Mouse (Mus musculus) hindbrain, postnatal 0 days (tissue): ENCODE data around the gene Ptgr1. TPM values are rescaled to one million over a fixed set of nuclear protein-coding genes. Genes with fewer than 3 reads are reported as not detected.

Experiments used
- ATAC-seq: fragments of 200-750 bp; cut with Nextera tagmentation; 2 replicates; pipeline ENCODE4 v1.8.0; 2017; ENCODE audit warnings: mild to moderate bottlenecking, moderate TSS enrichment, moderate library complexity
- DNase-seq: peaks from one replicate; pipeline ENCODE4 v3.0.0-alpha.2; 2015; ENCODE audit warnings: low spot score
- H3K27ac ChIP-seq: fragments of 300-500 bp; sonication (generic); 2 replicates; pipeline ENCODE4 v1.5.1; 2014; ENCODE audit warnings: mild to moderate bottlenecking
- H3K27me3 ChIP-seq: fragments of 300-500 bp; sonication (generic); 2 replicates; pipeline ENCODE4 v1.6.1; 2014; ENCODE audit warnings: low read length, mixed read lengths; ENCODE audit not compliant: insufficient read depth
- H3K36me3 ChIP-seq: fragments of 300-500 bp; sonication (generic); 2 replicates; pipeline ENCODE4 v1.6.1; 2014; ENCODE audit warnings: low read length, mixed read lengths; ENCODE audit not compliant: insufficient read depth
- H3K4me1 ChIP-seq: fragments of 300-500 bp; sonication (generic); 2 replicates; pipeline ENCODE4 v1.6.1; 2014; ENCODE audit warnings: antibody characterized with exemption, low read length, mixed read lengths; ENCODE audit not compliant: insufficient read depth
- H3K4me2 ChIP-seq: fragments of 300-500 bp; sonication (generic); 2 replicates; pipeline ENCODE4 v1.6.1; 2014; ENCODE audit warnings: low read depth, mild to moderate bottlenecking, low read length, moderate library complexity, mixed read lengths
- H3K4me3 ChIP-seq: fragments of 300-500 bp; sonication (generic); 2 replicates; pipeline ENCODE4 v1.5.1; 2014; ENCODE audit warnings: low read length
- H3K9ac ChIP-seq: fragments of 300-500 bp; sonication (generic); replicated peaks from 2 replicates; pipeline ENCODE4 v1.6.1; 2014; ENCODE audit warnings: mild to moderate bottlenecking, low read length, moderate library complexity, mixed read lengths
- H3K9me3 ChIP-seq: fragments of 300-500 bp; sonication (generic); 2 replicates; pipeline ENCODE4 v1.6.1; 2016; ENCODE audit warnings: low read length, mixed read lengths
- CTCF ChIP-seq: IDR thresholded peaks from 2 replicates; pipeline ENCODE4 v1.5.1; 2016; ENCODE audit warnings: antibody characterized with exemption, control low read depth, low read depth
- WGBS: fragments of 180-500 bp; shearing (Covaris S2); extraction: QIAGEN DNeasy Blood & Tissue Kit; methylation state at CpG from one replicate; pipeline ENCODE4 v1.1.7; 2014; 5-methylcytosine and 5-hydroxymethylcytosine counted together
- polyA plus RNA-seq: library from polyadenylated mRNA; unstranded; fragments of >200 nt; fragmentation: Nextera tagmentation; extraction: Ambion mirVana; gene quantifications from 2 replicates; pipeline ENCODE4 v1.2.1, GENCODE M21; 2015
- total RNA-seq: library from RNA; depleted of rRNA; stranded (reverse); fragments of >200 nt; gene quantifications from 2 replicates; pipeline ENCODE4 v1.2.3, GENCODE M21; 2014

The Ptgr1 gene
- total and polyA plus RNA-seq, 2 experiments from 2014 or later, result 1.3 to 5.6 TPM

DNA sequence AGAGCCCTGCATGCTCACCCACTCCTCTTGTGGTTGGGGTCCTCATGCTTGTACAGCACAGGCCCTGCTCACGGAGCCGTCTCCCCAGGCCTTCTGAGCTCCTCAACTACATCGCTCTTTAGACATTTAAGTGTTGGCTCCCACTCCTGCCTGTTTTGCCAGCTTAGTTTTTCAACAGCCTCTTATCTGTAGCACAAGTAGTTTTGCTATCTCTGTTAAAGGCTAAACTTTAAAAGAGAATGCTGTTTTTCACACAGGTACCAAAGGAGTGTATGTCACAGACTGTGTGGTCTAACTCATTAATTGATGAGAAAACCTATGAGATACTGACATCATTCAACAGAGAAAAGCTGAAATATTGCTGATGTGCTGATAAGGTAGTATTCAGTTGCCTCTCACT is 24.5 kb upstream of the Ptgr1 start:
- no peak for TF ChIP-seq CTCF
- 58% methylated on average over 3 of the region's 3 CpGs for WGBS
- H3K4me2 ChIP-seq, result no peak overlapping the region
- H3K36me3 ChIP-seq, result no peaks in the 10 kb centered on the region; the same call in 1 of the 2 replicates
- no peak overlapping the region for H3K4me3 ChIP-seq
- H3K27me3 ChIP-seq, result no peaks in the 10 kb centered on the region
- H3K4me1 ChIP-seq, result no peaks in the 10 kb centered on the region
- no peak for DNase-seq
- H3K9ac ChIP-seq, result no peak overlapping the region
- no peaks in the 10 kb centered on the region for H3K9me3 ChIP-seq
- H3K27ac ChIP-seq, result no peak overlapping the region
- ATAC-seq, result no peak

DNA sequence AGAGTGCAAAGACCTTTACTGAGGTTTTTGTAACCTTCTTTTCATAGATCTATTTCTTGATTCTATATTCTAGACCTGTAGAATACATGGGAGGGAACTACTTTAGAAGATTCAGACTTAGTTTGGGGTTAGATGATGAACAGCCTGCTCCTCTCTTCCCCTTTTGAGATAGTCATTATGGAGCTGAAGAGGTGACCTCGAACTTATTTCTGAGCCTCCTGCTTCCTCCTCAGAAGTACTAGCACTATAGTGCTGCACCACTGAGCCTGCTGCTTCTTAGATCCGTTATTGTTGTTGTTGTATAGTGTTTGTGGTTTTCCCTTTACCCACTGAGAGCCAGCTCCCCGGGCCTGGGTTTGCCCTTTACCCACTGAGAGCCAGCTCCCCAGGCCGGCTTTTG is 22.8 kb upstream of the Ptgr1 start:
- 65% methylated on average over 4 of the region's 4 CpGs for WGBS
- Histone ChIP-seq H3K27me3 (no peaks in the 10 kb centered on the region), H3K4me3 (no peak overlapping the region), H3K36me3 (no peaks in the 10 kb centered on the region; the same call in 1 of the 2 replicates), H3K9me3 (no peaks in the 10 kb centered on the region), H3K4me2 (no peak overlapping the region), H3K27ac (no peak overlapping the region), H3K4me1 (peaks cover 3% of the 10 kb centered on the region; the same call in 1 of the 2 replicates), H3K9ac (no peak overlapping the region)
- ATAC-seq (no peak), DNase-seq (no peak)
- no peak for TF ChIP-seq CTCF

DNA sequence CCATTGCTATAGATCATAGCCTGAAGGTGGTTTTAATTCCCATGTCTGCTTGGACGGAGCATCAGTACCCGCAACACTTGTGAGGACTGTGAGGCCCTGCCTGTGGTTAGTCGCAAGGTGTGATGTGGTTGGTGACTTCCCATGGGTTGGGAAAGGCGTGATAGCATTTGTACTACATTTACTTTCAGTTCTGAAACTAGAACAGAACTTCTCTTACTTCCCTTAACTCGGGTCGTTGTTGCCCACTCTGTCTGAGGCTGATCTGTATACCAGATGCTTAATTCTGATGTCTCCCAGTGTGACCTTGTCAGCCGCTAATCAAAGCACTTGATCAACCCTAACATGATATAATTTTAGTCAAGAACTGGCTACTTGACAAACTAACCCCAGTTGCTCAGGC is 22.3 kb upstream of the Ptgr1 start:
- 92% methylated on average over 7 of the region's 7 CpGs for WGBS
- H3K4me2 ChIP-seq, result no peak overlapping the region
- DNase-seq (no peak), ATAC-seq (no peak)
- H3K4me1 ChIP-seq, result peaks cover 7% of the 10 kb centered on the region; the same call in 1 of the 2 replicates
- H3K9ac ChIP-seq, result no peak overlapping the region
- no peak for TF ChIP-seq CTCF
- no peak overlapping the region for H3K4me3 ChIP-seq
- no peaks in the 10 kb centered on the region for H3K9me3 ChIP-seq
- no peak overlapping the region for H3K27ac ChIP-seq
- no peaks in the 10 kb centered on the region for H3K27me3 ChIP-seq
- no peaks in the 10 kb centered on the region; the same call in 1 of the 2 replicates for H3K36me3 ChIP-seq

DNA sequence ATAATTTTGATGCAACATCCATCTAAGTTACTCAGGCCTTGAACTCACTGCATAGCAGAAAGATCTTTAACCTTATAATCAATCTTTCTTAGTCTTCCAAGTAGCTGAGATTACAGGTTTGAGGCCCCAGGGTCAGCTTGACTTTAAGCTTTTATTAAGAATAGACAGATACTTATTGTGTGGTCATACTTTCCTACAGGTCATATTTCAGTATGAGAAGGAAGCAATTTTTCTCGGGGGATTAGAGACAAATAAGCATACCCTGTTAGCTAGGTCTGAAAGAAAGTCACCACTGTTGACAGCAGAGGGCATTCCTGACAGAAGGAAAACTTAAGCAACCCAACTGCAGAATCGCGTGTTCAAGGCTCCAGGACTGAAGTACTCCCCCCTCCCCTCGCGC is 21.1 kb upstream of the Ptgr1 start:
- no peak overlapping the region for H3K4me2 ChIP-seq
- H3K36me3 ChIP-seq, result no peaks in the 10 kb centered on the region
- no peaks in the 10 kb centered on the region for H3K9me3 ChIP-seq
- no peak overlapping the region for H3K9ac ChIP-seq
- TF ChIP-seq CTCF, result no peak
- no peaks in the 10 kb centered on the region for H3K27me3 ChIP-seq
- WGBS, result 86% methylated on average over 5 of the region's 5 CpGs
- DNase-seq (no peak), ATAC-seq (no peak)
- peaks cover 11% of the 10 kb centered on the region; the same call in 1 of the 2 replicates for H3K4me1 ChIP-seq
- H3K4me3 ChIP-seq, result no peak overlapping the region
- H3K27ac ChIP-seq, result no peak overlapping the region

DNA sequence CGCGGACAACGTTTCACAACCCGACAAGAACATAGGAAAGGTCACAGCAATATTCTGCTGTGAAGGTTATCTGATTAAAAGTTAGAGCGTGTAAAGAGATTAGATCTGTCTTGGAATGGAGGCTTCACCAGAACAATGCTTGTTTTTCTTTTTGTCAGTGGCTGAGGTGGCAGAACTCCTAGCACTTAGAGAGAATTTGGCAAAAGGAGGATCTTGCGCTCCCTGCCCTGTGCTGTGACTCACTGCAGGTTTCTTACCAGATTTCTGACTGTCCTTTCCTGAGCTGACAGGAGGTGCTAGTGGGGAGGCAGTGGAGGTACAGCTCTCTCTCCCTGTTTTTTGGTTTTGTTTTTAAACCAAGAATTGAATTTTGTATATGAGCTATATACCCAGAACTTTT is 20.1 kb upstream of the Ptgr1 start:
- DNase-seq, result no peak
- no peak overlapping the region for H3K4me3 ChIP-seq
- TF ChIP-seq CTCF, result no peak
- H3K36me3 ChIP-seq, result no peaks in the 10 kb centered on the region
- H3K27ac ChIP-seq, result no peak overlapping the region
- no peak overlapping the region for H3K9ac ChIP-seq
- H3K4me1 ChIP-seq, result peaks cover 11% of the 10 kb centered on the region; the same call in 1 of the 2 replicates
- H3K9me3 ChIP-seq, result no peaks in the 10 kb centered on the region
- H3K4me2 ChIP-seq, result no peak overlapping the region
- WGBS, result 71% methylated on average over 6 of the region's 6 CpGs
- ATAC-seq, result no peak
- H3K27me3 ChIP-seq, result no peaks in the 10 kb centered on the region

DNA sequence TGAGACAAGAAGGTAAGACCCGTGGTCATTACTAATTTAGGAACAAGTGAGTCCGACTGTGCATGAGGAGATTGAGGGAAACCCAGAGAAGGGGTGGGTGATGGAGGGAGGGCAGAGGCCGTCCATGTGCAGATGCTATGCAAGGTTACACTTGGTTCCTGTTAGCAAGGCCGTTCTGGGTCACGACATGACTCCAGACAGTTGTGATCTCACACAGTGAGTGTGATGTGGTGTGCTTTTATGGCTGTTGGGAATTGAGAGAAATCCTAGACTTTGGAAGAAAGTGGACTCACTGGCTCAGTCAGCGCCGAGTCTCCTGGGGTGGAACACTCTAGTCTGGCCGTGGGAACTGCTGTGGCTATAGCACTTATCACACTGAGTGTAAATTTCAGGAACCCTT is 19.3 kb upstream of the Ptgr1 start:
- H3K36me3 ChIP-seq, result no peaks in the 10 kb centered on the region
- H3K4me3 ChIP-seq, result no peak overlapping the region
- no peak for DNase-seq
- no peaks in the 10 kb centered on the region for H3K9me3 ChIP-seq
- no peaks in the 10 kb centered on the region for H3K27me3 ChIP-seq
- 68% methylated on average over 8 of the region's 8 CpGs for WGBS
- TF ChIP-seq CTCF, result no peak
- no peak overlapping the region for H3K27ac ChIP-seq
- H3K9ac ChIP-seq, result no peak overlapping the region
- no peak overlapping the region for H3K4me2 ChIP-seq
- peaks cover 11% of the 10 kb centered on the region; the same call in 1 of the 2 replicates for H3K4me1 ChIP-seq
- no peak for ATAC-seq

DNA sequence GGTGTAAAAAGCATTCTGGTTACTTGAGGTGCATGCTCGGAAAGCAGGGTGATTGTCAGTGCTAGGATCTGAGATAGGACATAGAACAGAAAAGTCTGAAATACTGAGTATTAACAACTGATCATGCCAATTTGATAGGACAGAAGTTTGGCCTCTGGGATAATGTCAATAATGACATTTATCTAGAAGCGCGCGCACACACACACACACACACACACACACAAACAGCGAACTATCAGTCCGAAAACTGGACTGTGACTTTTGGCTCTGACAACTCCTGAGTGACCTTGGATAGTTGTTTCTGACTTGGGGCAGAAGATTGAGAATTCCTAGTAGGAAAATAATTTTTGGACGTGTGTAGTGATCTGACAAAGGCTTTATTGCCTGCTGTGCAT is 16.9 kb upstream of the Ptgr1 start:
- no peak overlapping the region for H3K27ac ChIP-seq

More for the DNA sequence above, 16.9 kb upstream of the Ptgr1 start:
- 31% methylated on average over 7 of the region's 7 CpGs for WGBS
- no peak for ATAC-seq
- peak overlapping the region; percentile 81 for H3K9ac ChIP-seq
- H3K4me3 ChIP-seq, result peak overlapping the region; percentile 71
- no peaks in the 10 kb centered on the region for H3K9me3 ChIP-seq
- no peak for TF ChIP-seq CTCF
- DNase-seq, result no peak
- no peaks in the 10 kb centered on the region for H3K27me3 ChIP-seq
- peaks cover 11% of the 10 kb centered on the region; the same call in 1 of the 2 replicates for H3K4me1 ChIP-seq
- H3K4me2 ChIP-seq, result peak overlapping the region; percentile 86
- no peaks in the 10 kb centered on the region for H3K36me3 ChIP-seq
